Mouse (Mus musculus) intestine, embryonic 14.5 days (tissue): Measurements from ENCODE around the gene Nfil3. TPM values are rescaled to one million over a fixed set of nuclear protein-coding genes. Genes with fewer than 3 reads are reported as not detected.

Source experiments
- ATAC-seq: fragments of 200-750 bp; cut with Nextera tagmentation; replicated peaks from 2 replicates; pipeline ENCODE4 v1.8.0; 2017; ENCODE audit warnings: low read depth, moderate number of reproducible peaks, moderate TSS enrichment, moderate library complexity; ENCODE audit not compliant: low FRiP score, low TSS enrichment
- DNase-seq: peaks from one replicate; pipeline ENCODE4 v3.0.0-alpha.2; 2018; ENCODE audit warnings: low spot score
- H3K27ac ChIP-seq: fragments of 300-500 bp; sonication (generic); 2 replicates; pipeline ENCODE4 v1.5.1; 2014; ENCODE audit warnings: low read depth, mild to moderate bottlenecking, control low read depth
- H3K27me3 ChIP-seq: fragments of 300-500 bp; sonication (generic); replicated peaks from 2 replicates; pipeline ENCODE4 v1.6.1; 2014; ENCODE audit warnings: low read length, control low read depth; ENCODE audit not compliant: control insufficient read depth, insufficient read depth
- H3K36me3 ChIP-seq: fragments of 300-500 bp; sonication (generic); 2 replicates; pipeline ENCODE4 v1.6.1; 2014; ENCODE audit warnings: low read length, control low read depth; ENCODE audit not compliant: control insufficient read depth, insufficient read depth
- H3K4me1 ChIP-seq: fragments of 300-500 bp; sonication (generic); replicated peaks from 2 replicates; pipeline ENCODE4 v1.6.1; 2014; ENCODE audit warnings: low read length, control low read depth, mixed read lengths; ENCODE audit not compliant: control insufficient read depth, insufficient read depth
- H3K4me2 ChIP-seq: fragments of 300-500 bp; sonication (generic); 2 replicates; pipeline ENCODE4 v1.6.1; 2014; ENCODE audit warnings: low read length
- H3K4me3 ChIP-seq: fragments of 300-500 bp; sonication (generic); 2 replicates; pipeline ENCODE4 v1.5.1; 2014; ENCODE audit warnings: low read depth, low read length, control low read depth, mixed read lengths
- H3K9ac ChIP-seq: fragments of 300-500 bp; sonication (generic); 2 replicates; pipeline ENCODE4 v1.6.1; 2014; ENCODE audit warnings: mild to moderate bottlenecking, low read length
- H3K9me3 ChIP-seq: fragments of 300-500 bp; sonication (generic); 2 replicates; pipeline ENCODE4 v1.6.1; 2016; ENCODE audit warnings: low read length, control low read depth; ENCODE audit not compliant: control insufficient read depth
- WGBS: fragments of 180-500 bp; shearing (Covaris S2); extraction: QIAGEN DNeasy Blood & Tissue Kit; methylation state at CpG from one replicate; pipeline ENCODE4 v1.1.7; 2014; 5-methylcytosine and 5-hydroxymethylcytosine counted together
- polyA plus RNA-seq: library from polyadenylated mRNA; unstranded; fragments of >200 nt; fragmentation: Nextera tagmentation; extraction: Ambion mirVana; gene quantifications from 2 replicates; pipeline ENCODE4 v1.2.1, GENCODE M21; 2014

Nfil3 gene
- polyA plus RNA-seq, 1 experiment from 2014 or later = 30.1 TPM

GRCm38 (mm10) chr13:53007781-53008180 lies 26.9 kb upstream of the Nfil3 start:
- no peak for ATAC-seq
- no peak overlapping the region for H3K4me3 ChIP-seq
- no peaks in the 10 kb centered on the region for H3K9me3 ChIP-seq
- peaks cover 11% of the 10 kb centered on the region for H3K4me1 ChIP-seq
- H3K4me2 ChIP-seq = no peak overlapping the region
- DNase-seq = no peak
- H3K27ac ChIP-seq = no peak overlapping the region
- H3K9ac ChIP-seq = no peak overlapping the region
- WGBS = 45% methylated on average over 3 of the region's 3 CpGs
- no peaks in the 10 kb centered on the region for H3K27me3 ChIP-seq
- H3K36me3 ChIP-seq = no peaks in the 10 kb centered on the region

GRCm38 (mm10) chr13:53003286-53003685 lies 22.4 kb upstream of the Nfil3 start:
- Histone ChIP-seq H3K4me1 (no peaks in the 10 kb centered on the region; the same call in 1 of the 2 replicates), H3K9ac (no peak overlapping the region), H3K27ac (no peak overlapping the region), H3K27me3 (no peaks in the 10 kb centered on the region), H3K9me3 (no peaks in the 10 kb centered on the region), H3K36me3 (no peaks in the 10 kb centered on the region), H3K4me3 (no peak overlapping the region), H3K4me2 (no peak overlapping the region)
- WGBS = 31% methylated on average over 3 of the region's 3 CpGs
- ATAC-seq (no peak), DNase-seq (no peak)

GRCm38 (mm10) chr13:53001511-53001935 lies 20.6 kb upstream of the Nfil3 start:
- Histone ChIP-seq H3K9ac (no peak overlapping the region), H3K4me1 (no peaks in the 10 kb centered on the region), H3K27ac (no peak overlapping the region), H3K4me2 (no peak overlapping the region), H3K27me3 (no peaks in the 10 kb centered on the region), H3K4me3 (no peak overlapping the region), H3K9me3 (no peaks in the 10 kb centered on the region), H3K36me3 (no peaks in the 10 kb centered on the region)
- DNase-seq = no peak
- 47% methylated on average over 2 of the region's 2 CpGs for WGBS
- 0 out of 2 replicates have a peak, but pooled peaks have one; percentile 36 for ATAC-seq

- Histone ChIP-seq H3K9ac (no peak overlapping the region), H3K36me3 (no peaks in the 10 kb centered on the region), H3K4me2 (no peak overlapping the region), H3K9me3 (no peaks in the 10 kb centered on the region), H3K27me3 (no peaks in the 10 kb centered on the region), H3K4me1 (no peaks in the 10 kb centered on the region), H3K4me3 (no peak overlapping the region), H3K27ac (no peak overlapping the region)
- ATAC-seq (no peak), DNase-seq (no peak)
- WGBS = 86% methylated on average over 2 of the region's 2 CpGs
Measured at GRCm38 (mm10) chr13:53000481-53000880, 19.6 kb upstream of the Nfil3 start.

- no peaks in the 10 kb centered on the region for H3K9me3 ChIP-seq
- no peaks in the 10 kb centered on the region for H3K27me3 ChIP-seq
- H3K4me1 ChIP-seq = peaks cover 8% of the 10 kb centered on the region
- no peak overlapping the region for H3K27ac ChIP-seq
- H3K9ac ChIP-seq = no peak overlapping the region
- DNase-seq = no peak
- no peaks in the 10 kb centered on the region for H3K36me3 ChIP-seq
- no peak for ATAC-seq
- no peak overlapping the region for H3K4me2 ChIP-seq
- WGBS = 88% methylated on average over 10 of the region's 10 CpGs
- no peak overlapping the region for H3K4me3 ChIP-seq
Measured at GRCm38 (mm10) chr13:52998541-52998940, 17.7 kb upstream of the Nfil3 start.

GRCm38 (mm10) chr13:52997806-52998205 lies 16.9 kb upstream of the Nfil3 start:
- no peak for ATAC-seq
- Histone ChIP-seq H3K9me3 (no peaks in the 10 kb centered on the region), H3K36me3 (no peaks in the 10 kb centered on the region), H3K27ac (no peak overlapping the region), H3K4me1 (peaks cover 8% of the 10 kb centered on the region), H3K4me2 (no peak overlapping the region), H3K9ac (no peak overlapping the region), H3K4me3 (no peak overlapping the region), H3K27me3 (no peaks in the 10 kb centered on the region)
- no peak for DNase-seq
- 88% methylated on average over 2 of the region's 2 CpGs for WGBS

GRCm38 (mm10) chr13:52996201-52996600 lies 15.3 kb upstream of the Nfil3 start:
- DNase-seq = no peak
- no peak overlapping the region for H3K4me3 ChIP-seq
- H3K9ac ChIP-seq = no peak overlapping the region
- H3K9me3 ChIP-seq = no peaks in the 10 kb centered on the region
- 66% methylated on average over 8 of the region's 8 CpGs for WGBS
- ATAC-seq = no peak
- no peak overlapping the region for H3K4me2 ChIP-seq
- no peak overlapping the region for H3K27ac ChIP-seq
- H3K4me1 ChIP-seq = peaks cover 8% of the 10 kb centered on the region
- H3K27me3 ChIP-seq = no peaks in the 10 kb centered on the region
- no peaks in the 10 kb centered on the region for H3K36me3 ChIP-seq

GRCm38 (mm10) chr13:52994197-52994881 lies 13.5 kb upstream of the Nfil3 start:
- H3K9me3 ChIP-seq = no peaks in the 10 kb centered on the region
- no peak overlapping the region for H3K9ac ChIP-seq
- H3K36me3 ChIP-seq = no peaks in the 10 kb centered on the region
- peak overlapping the region; percentile 82 for H3K27ac ChIP-seq
- DNase-seq (no peak), ATAC-seq (peak; percentile 62; the same call in 1 of the 2 replicates)
- no peaks in the 10 kb centered on the region for H3K27me3 ChIP-seq
- 54% methylated on average over 10 of the region's 10 CpGs for WGBS
- no peak overlapping the region for H3K4me3 ChIP-seq
- H3K4me2 ChIP-seq = no peak overlapping the region
- peaks cover 15% of the 10 kb centered on the region for H3K4me1 ChIP-seq

GRCm38 (mm10) chr13:52990139-52990538 lies 9.3 kb upstream of the Nfil3 start:
- H3K36me3 ChIP-seq = no peaks in the 10 kb centered on the region
- H3K9me3 ChIP-seq = no peaks in the 10 kb centered on the region
- H3K9ac ChIP-seq = no peak overlapping the region
- H3K27me3 ChIP-seq = no peaks in the 10 kb centered on the region
- H3K4me3 ChIP-seq = no peak overlapping the region
- no peak overlapping the region for H3K4me2 ChIP-seq
- H3K27ac ChIP-seq = no peak overlapping the region
- 35% methylated on average over 9 of the region's 9 CpGs for WGBS
- ATAC-seq = no peak
- peaks cover 15% of the 10 kb centered on the region for H3K4me1 ChIP-seq
- no peak for DNase-seq
